Mouse (Mus musculus) adrenal gland, postnatal 14 days (tissue): ENCODE measurements around the gene Rgp1. TPM values are rescaled to one million over a fixed set of nuclear protein-coding genes. Genes with fewer than 3 reads are reported as not detected.
"Not testable (repeated sequence)": the region's sequence is repeated elsewhere in the genome, so short reads cannot be mapped to it uniquely, and the experiment has no call there.

ENCODE experiments used
- DNase-seq: peaks from one replicate; pipeline ENCODE4 v3.0.0; 2021; ENCODE audit warnings: mixed read lengths
- total RNA-seq: library from RNA; stranded (reverse); gene quantifications from 2 replicates; pipeline ENCODE4 v1.2.3, GENCODE M21; 2021

The Rgp1 gene
- total RNA-seq, 1 experiment from 2014 or later = 43.3 TPM

- DNase-seq = no peak
Measured at GRCm38 (mm10) chr4:43593453-43593852, 14.9 kb downstream of the Rgp1 start.

GRCm38 (mm10) chr4:43596597-43596996 lies 18.1 kb downstream of the Rgp1 start:
- DNase-seq = not testable (repeated sequence)

- DNase-seq = no peak
Measured at GRCm38 (mm10) chr4:43598200-43598599, 19.7 kb downstream of the Rgp1 start.

DNA sequence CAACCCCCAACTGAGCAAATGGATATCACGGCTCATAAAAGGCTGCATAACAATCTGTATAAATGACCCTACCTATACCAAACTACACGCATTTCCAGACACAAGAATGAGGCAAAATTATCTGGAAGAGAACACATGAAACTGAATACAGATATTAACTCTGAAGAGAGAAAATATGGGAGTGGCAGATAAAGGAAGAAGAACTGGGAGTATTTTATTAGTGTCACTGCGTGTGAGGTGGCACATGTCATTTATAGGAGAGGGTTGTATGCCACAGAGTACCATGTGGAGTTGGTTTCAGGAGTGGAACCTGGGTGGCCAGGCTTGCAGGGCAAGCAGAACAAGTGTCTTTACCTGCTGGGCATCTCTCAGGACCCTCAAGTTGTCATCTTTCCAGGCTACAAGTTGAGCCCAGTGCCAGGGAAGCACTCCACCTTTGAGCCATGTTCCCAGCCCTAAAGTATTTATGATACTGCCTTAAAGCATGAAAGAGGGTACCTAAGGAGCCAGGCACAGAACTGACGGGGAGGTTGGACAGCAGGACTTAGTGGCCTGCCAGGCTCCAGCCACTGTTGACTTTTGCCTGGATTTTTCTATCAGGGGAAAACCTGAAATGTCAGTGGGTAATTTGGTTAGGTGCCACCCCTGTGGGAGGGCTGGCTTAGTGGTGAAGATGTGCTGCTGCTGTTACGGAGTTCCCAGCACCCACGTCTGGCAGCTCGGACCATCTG lies 20.3 kb downstream of the Rgp1 start:
- DNase-seq = no peak

GRCm38 (mm10) chr4:43600195-43600934 lies 21.9 kb downstream of the Rgp1 start:
- no peak for DNase-seq

DNA sequence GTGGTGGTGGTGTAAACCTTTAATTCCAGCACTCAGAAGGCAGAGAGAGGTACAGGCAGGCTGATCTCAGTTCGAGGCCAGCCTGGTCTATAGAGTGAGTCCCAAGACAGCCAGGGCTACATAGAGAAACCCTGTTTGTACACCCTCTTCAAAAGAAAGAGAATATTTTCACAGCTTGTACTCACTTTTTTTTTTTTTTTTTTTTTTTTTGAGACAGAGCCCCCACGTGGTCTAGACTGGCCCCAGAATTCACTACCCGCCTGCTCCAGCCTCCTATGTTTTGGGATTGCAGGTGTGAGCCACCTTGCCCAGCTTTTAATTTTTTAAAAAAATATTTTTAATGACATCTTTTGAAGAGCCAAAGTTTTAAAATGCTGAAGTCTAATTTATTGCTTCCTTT lies 25.6 kb downstream of the Rgp1 start:
- DNase-seq = no peak

- DNase-seq = no peak
Measured at GRCm38 (mm10) chr4:43604751-43605685, 26.5 kb downstream of the Rgp1 start.

DNA sequence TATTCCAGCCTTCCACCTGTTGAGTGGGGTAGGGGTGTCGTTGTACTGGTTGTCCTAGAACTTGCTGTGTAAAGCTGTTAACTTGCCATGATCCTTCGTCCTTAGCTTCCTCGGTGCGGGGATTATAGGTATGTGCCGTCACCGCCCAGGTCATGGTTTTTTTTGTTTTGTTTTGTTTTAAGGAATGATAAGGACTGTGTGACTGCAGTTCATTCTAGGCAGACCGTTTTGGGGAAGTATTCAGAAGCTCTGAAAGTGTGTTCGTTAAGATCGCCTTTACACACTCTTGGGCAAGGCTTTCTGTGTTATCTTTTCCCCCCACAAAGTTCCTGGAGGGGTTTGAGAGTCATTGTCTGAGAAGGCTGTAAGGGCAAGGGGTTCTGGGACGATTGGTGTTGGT lies 34.0 kb downstream of the Rgp1 start:
- no peak for DNase-seq

DNA sequence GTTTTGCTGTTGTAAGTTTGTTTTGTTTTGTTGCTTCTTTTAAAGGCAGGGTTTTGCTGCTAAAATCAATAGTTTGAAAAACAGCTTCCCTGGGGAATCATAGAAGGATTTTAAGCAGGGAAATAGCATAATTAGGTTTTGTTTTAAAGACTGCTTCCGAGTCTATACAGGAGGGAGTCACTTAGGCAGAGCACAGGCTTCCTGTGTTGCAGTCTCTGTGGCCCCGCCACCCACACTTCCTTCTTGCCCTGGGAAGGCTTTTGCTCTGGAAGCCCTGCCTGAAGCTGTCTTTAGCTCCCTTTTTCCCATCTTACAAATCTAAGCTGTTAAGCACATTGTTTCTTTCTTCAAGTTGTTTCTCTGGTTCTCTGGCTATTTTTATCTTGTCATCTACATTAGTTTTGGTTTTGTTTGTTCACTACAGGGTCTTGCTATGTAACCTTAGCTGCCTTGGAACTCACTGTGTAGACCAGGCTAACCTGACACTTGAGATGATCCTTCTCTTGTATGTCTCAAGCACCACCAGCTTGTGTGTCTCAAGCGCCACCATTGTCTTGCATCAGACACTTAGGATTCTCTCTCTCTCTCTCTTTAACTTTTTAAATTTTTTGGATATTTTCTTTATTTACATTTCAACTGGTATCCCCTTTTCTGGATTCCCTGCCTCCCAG lies 34.7 kb downstream of the Rgp1 start:
- peak; percentile 29 for DNase-seq

DNA sequence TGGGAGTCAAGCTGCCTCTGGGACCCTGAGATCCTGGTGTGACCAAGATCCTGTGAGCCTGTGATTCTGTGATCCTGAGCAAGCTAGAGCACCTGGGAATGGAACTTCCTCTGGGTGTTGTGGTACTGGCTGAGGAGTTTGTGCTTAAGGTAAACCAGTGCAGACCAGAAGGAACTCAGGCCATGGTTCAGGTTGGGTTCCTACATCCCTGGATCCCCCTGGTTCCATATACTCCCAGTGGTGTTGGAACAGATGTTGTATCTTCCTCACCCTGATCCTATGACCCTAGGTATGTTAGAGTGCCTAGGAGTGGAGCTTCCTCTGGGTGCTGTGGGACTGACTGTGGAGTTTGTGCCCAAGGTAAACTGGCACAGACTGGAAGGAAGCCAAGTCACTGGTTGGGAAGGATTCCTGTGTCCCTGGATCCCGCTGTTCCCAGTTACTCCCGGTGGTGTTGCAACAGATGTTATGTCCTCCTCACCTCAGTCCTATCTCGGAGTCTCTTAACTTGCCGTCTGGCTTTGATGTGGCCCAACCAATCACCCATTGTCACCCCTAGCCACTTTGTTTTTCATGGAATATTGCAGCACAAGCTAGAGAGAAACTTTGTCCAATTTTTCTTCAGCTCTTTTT lies 41.7 kb downstream of the Rgp1 start:
- DNase-seq = peak; percentile 37

DNA sequence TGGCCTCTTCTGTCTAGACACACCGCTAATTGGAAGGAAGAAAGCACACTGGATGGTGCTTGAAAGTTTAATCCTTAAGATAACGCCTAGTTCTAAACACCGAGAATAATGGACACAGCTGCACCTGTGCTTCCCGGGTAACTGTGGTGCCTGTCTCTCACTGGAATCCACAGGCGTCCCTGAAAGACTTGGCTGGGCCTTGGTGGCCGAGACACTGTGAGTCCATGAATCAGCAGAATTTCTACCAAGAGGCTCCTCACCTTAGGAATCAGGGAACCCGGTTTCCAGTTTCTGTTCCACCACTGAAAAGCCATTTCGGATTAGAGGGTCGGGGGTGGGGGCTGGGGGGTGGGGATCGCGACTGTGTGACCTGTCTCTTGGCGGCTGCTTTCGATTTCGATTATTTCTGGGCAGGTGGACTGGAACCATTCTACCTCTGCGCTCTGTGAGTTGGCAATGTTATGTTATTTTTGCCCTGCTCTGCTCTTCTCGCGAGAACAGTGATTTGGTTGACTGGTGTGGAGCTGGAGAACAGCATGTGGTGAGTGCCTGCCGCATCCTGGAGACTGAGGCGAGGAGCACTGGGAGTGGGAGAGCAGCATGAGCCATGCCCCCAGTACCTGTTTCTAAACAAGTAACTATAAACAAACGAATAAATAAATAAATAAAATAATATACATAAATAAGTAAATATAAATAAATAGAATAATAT lies 50.7 kb downstream of the Rgp1 start:
- DNase-seq = no peak

- peak; percentile 87 for DNase-seq
Measured at GRCm38 (mm10) chr4:43630030-43630581, 51.6 kb downstream of the Rgp1 start.

GRCm38 (mm10) chr4:43630671-43631045 lies 52.1 kb downstream of the Rgp1 start:
- no peak for DNase-seq

- peak; percentile 76 for DNase-seq
Measured at GRCm38 (mm10) chr4:43631046-43631955, 52.8 kb downstream of the Rgp1 start, which contains the start of gene Npr2. TSS of gene Npr2 (plus strand) at chr4:43631935.

GRCm38 (mm10) chr4:43631956-43632920 lies 53.7 kb downstream of the Rgp1 start:
- DNase-seq = peak; percentile 40

- no peak for DNase-seq
Measured at GRCm38 (mm10) chr4:43633296-43633695, 54.8 kb downstream of the Rgp1 start.

DNA sequence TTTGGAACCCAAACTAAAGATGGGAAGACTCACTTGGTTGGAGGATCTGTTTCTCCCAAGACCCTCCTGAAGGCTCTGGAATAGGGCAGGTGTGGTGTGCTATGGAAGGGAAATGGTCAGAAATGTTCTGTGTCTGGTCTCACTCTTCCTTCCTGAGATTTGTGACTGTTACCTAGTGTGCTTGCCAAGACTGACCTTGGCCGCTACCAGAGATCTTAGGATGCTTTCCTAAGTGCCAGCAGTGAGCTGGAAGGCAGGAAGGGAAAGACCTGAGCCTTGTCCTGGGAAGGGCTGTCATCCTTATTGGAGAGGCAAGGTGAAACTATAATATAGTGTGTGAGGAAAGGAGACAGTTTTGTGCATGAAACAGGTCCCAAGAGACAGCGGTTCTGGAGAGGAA lies 55.2 kb downstream of the Rgp1 start:
- DNase-seq = no peak
